Mouse (Mus musculus) kidney, embryonic 14.5 days (tissue): ENCODE results near the gene Tub. TPM values are rescaled to one million over a fixed set of nuclear protein-coding genes. Genes with fewer than 3 reads are reported as not detected.

Source experiments
- ATAC-seq: fragments of 200-750 bp; cut with Nextera tagmentation; 2 replicates; pipeline ENCODE4 v1.8.0; 2017; ENCODE audit warnings: moderate number of reproducible peaks, mild to moderate bottlenecking, moderate TSS enrichment, moderate library complexity; ENCODE audit not compliant: low FRiP score, low TSS enrichment
- H3K27ac ChIP-seq: fragments of 300-500 bp; sonication (generic); 2 replicates; pipeline ENCODE4 v1.5.1; 2014; ENCODE audit warnings: low read depth, mild to moderate bottlenecking, low read length, moderate library complexity, mixed read lengths
- H3K27me3 ChIP-seq: fragments of 300-500 bp; sonication (generic); 2 replicates; pipeline ENCODE4 v1.6.1; 2014; ENCODE audit warnings: mild to moderate bottlenecking, low read length; ENCODE audit not compliant: control insufficient read depth, insufficient read depth
- H3K36me3 ChIP-seq: fragments of 300-500 bp; sonication (generic); 2 replicates; pipeline ENCODE4 v1.6.1; 2014; ENCODE audit warnings: low read length, mixed read lengths; ENCODE audit not compliant: control insufficient read depth, insufficient read depth
- H3K4me1 ChIP-seq: fragments of 300-500 bp; sonication (generic); 2 replicates; pipeline ENCODE4 v1.6.1; 2014; ENCODE audit warnings: low read length, mixed read lengths; ENCODE audit not compliant: control insufficient read depth, insufficient read depth
- H3K4me2 ChIP-seq: fragments of 300-500 bp; sonication (generic); replicated peaks from 2 replicates; pipeline ENCODE4 v1.6.1; 2014; ENCODE audit warnings: low read depth, mild to moderate bottlenecking, low read length
- H3K4me3 ChIP-seq: fragments of 300-500 bp; sonication (generic); 2 replicates; pipeline ENCODE4 v1.5.1; 2014; ENCODE audit warnings: mild to moderate bottlenecking, low read length
- H3K9ac ChIP-seq: fragments of 300-500 bp; sonication (generic); 2 replicates; pipeline ENCODE4 v1.6.1; 2014; ENCODE audit warnings: low read depth, mild to moderate bottlenecking, low read length, moderate library complexity
- H3K9me3 ChIP-seq: fragments of 300-500 bp; sonication (generic); 2 replicates; pipeline ENCODE4 v1.6.1; 2016; ENCODE audit warnings: low read length; ENCODE audit not compliant: control insufficient read depth
- WGBS: fragments of 180-500 bp; shearing (Covaris S2); extraction: QIAGEN DNeasy Blood & Tissue Kit; methylation state at CpG from one replicate; pipeline ENCODE4 v1.1.7; 2014; 5-methylcytosine and 5-hydroxymethylcytosine counted together
- polyA plus RNA-seq: library from polyadenylated mRNA; unstranded; fragments of >200 nt; fragmentation: Nextera tagmentation; extraction: Ambion mirVana; gene quantifications from 2 replicates; pipeline ENCODE4 v1.2.1, GENCODE M21; 2014

Gene Tub
- polyA plus RNA-seq, 1 experiment from 2014 or later = 0.81 TPM

- no peaks in the 10 kb centered on the region for H3K4me1 ChIP-seq
- H3K27me3 ChIP-seq = no peaks in the 10 kb centered on the region
- H3K9me3 ChIP-seq = no peaks in the 10 kb centered on the region
- H3K9ac ChIP-seq = no peak overlapping the region
- ATAC-seq = no peak
- no peak overlapping the region for H3K4me3 ChIP-seq
- WGBS = 48% methylated on average over 4 of the region's 4 CpGs
- no peaks in the 10 kb centered on the region for H3K36me3 ChIP-seq
- no peak overlapping the region for H3K27ac ChIP-seq
- H3K4me2 ChIP-seq = no peak overlapping the region
These were observed 50.3 kb downstream of the Tub start for GRCm38 (mm10) chr7:109000315-109000954.

- Histone ChIP-seq H3K4me2 (no peak overlapping the region), H3K4me1 (no peaks in the 10 kb centered on the region), H3K27me3 (no peaks in the 10 kb centered on the region), H3K27ac (no peak overlapping the region), H3K4me3 (no peak overlapping the region), H3K36me3 (no peaks in the 10 kb centered on the region), H3K9me3 (no peaks in the 10 kb centered on the region), H3K9ac (no peak overlapping the region)
- 79% methylated on average over 4 of the region's 4 CpGs for WGBS
- ATAC-seq = no peak
These were observed 51.8 kb downstream of the Tub start for GRCm38 (mm10) chr7:109001971-109002370.

- no peak overlapping the region for H3K27ac ChIP-seq
- H3K4me1 ChIP-seq = no peaks in the 10 kb centered on the region
- no peaks in the 10 kb centered on the region for H3K9me3 ChIP-seq
- H3K4me2 ChIP-seq = no peak overlapping the region
- no peaks in the 10 kb centered on the region for H3K36me3 ChIP-seq
- H3K27me3 ChIP-seq = no peaks in the 10 kb centered on the region
- WGBS = 52% methylated on average over 3 of the region's 3 CpGs
- no peak overlapping the region for H3K9ac ChIP-seq
- no peak for ATAC-seq
- no peak overlapping the region for H3K4me3 ChIP-seq
These were observed 53.5 kb downstream of the Tub start for GRCm38 (mm10) chr7:109003653-109004052.

- Histone ChIP-seq H3K4me3 (no peak overlapping the region), H3K4me1 (no peaks in the 10 kb centered on the region), H3K27ac (no peak overlapping the region), H3K9ac (no peak overlapping the region), H3K4me2 (no peak overlapping the region), H3K9me3 (no peaks in the 10 kb centered on the region), H3K36me3 (no peaks in the 10 kb centered on the region), H3K27me3 (peaks cover 34% of the 10 kb centered on the region)
- WGBS = 67% methylated on average over 1 of the region's 1 CpGs
- no peak for ATAC-seq
These were observed 59.1 kb downstream of the Tub start for GRCm38 (mm10) chr7:109009260-109009659.

- H3K4me1 ChIP-seq = no peaks in the 10 kb centered on the region
- H3K27me3 ChIP-seq = peaks cover 34% of the 10 kb centered on the region
- no peaks in the 10 kb centered on the region for H3K36me3 ChIP-seq
- no peak overlapping the region for H3K27ac ChIP-seq
- peak; percentile 86 for ATAC-seq
- H3K9ac ChIP-seq = peak overlapping the region; percentile 66
- peak overlapping the region; percentile 65 for H3K4me3 ChIP-seq
- H3K9me3 ChIP-seq = no peaks in the 10 kb centered on the region
- peak overlapping the region; percentile 95 for H3K4me2 ChIP-seq
- WGBS = 2% methylated on average over 76 of the region's 82 CpGs
These were observed 60.8 kb downstream of the Tub start for GRCm38 (mm10) chr7:109010720-109011595.

- 48% methylated on average over 8 of the region's 8 CpGs for WGBS
- 0 out of 2 replicates have a peak, but pooled peaks have one; percentile 28 for ATAC-seq
- Histone ChIP-seq H3K4me1 (no peaks in the 10 kb centered on the region), H3K4me3 (peak overlapping the region; percentile 65; the same call in 1 of the 2 replicates), H3K36me3 (no peaks in the 10 kb centered on the region), H3K9me3 (no peaks in the 10 kb centered on the region), H3K27ac (no peak overlapping the region), H3K9ac (no peak overlapping the region), H3K4me2 (peak overlapping the region; percentile 95), H3K27me3 (peaks cover 34% of the 10 kb centered on the region)
These were observed 61.5 kb downstream of the Tub start for GRCm38 (mm10) chr7:109011596-109012180.

- no peaks in the 10 kb centered on the region for H3K36me3 ChIP-seq
- WGBS = 100% methylated on average over 1 of the region's 1 CpGs
- no peak for ATAC-seq
These were observed 62.4 kb downstream of the Tub start for GRCm38 (mm10) chr7:109012575-109012974.

GRCm38 (mm10) chr7:109012998-109013625 lies 63.0 kb downstream of the Tub start:
- Histone ChIP-seq H3K9ac (no peak overlapping the region), H3K27me3 (peaks cover 34% of the 10 kb centered on the region), H3K4me2 (no peak overlapping the region), H3K36me3 (no peaks in the 10 kb centered on the region), H3K27ac (no peak overlapping the region), H3K9me3 (no peaks in the 10 kb centered on the region), H3K4me1 (no peaks in the 10 kb centered on the region), H3K4me3 (no peak overlapping the region)
- no peak for ATAC-seq
- WGBS = 46% methylated on average over 4 of the region's 4 CpGs

More at GRCm38 (mm10) chr7:109012575-109012974, 62.4 kb downstream of the Tub start:
- Histone ChIP-seq H3K4me1 (no peaks in the 10 kb centered on the region), H3K9me3 (no peaks in the 10 kb centered on the region), H3K27ac (no peak overlapping the region), H3K4me2 (no peak overlapping the region), H3K9ac (no peak overlapping the region), H3K27me3 (peaks cover 34% of the 10 kb centered on the region), H3K4me3 (no peak overlapping the region)
